ENCODE assay signal across 8 mouse cellular contexts in the genomic region with DNA sequence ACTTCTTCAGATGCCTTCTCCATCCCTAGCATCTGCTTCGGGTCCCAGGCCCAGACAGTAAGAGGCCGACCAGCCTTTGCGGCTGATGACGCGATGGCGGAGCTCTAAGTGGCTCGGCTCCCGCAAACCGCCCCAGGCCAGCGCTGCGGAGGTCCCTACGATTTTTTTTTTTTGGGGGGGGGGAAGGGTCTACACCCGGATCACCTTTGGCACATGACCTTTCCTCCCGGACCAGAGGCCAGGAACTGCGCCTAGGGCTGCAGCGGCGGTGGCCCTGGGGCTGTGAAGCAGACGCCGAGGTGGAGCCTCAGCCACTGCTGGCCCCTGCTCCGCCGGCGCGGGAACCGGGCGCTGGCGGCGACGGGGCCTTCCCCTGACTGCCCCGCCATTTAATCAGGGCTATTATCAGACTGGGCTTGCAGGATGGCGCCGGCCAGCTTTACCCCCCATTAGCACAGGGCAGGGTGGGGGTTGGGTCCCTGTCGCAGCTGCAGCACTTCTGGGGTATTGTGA. TPM values are rescaled to one million over a fixed set of nuclear protein-coding genes. Genes with fewer than 3 reads are reported as not detected.
DNase-seq lines count a peak whose midpoint lies in the region; ATAC-seq and TF ChIP-seq lines count a peak whose summit lies in the region.

No protein-coding gene starts in this region.

- peak overlapping the region; percentile 60 for H3K4me2 ChIP-seq in kidney, postnatal 0 days (ENCODE audit: low read length)
- peak overlapping the region; percentile 72 for H3K4me2 ChIP-seq in intestine, embryonic 15.5 days (replicated peaks)
- peak overlapping the region; percentile 58 for H3K4me2 ChIP-seq in neural tube, embryonic 13.5 days

- no peak for TF ChIP-seq CTCF in kidney, postnatal 0 days (IDR thresholded peaks at IDR 0.05; ENCODE audit: low read depth)
- no peak for TF ChIP-seq CTCF in embryonic fibroblast, embryonic 13.5 days (IDR thresholded peaks at IDR 0.05; ENCODE audit: borderline replicate concordance, insufficient read depth, low read length)

- H3K9me3 ChIP-seq in kidney, postnatal 0 days (replicated peaks; ENCODE audit: low read length), result no peaks in the 10 kb centered on the region
- H3K9me3 ChIP-seq in intestine, embryonic 15.5 days, result no peaks in the 10 kb centered on the region
- no peaks in the 10 kb centered on the region for H3K9me3 ChIP-seq in neural tube, embryonic 13.5 days

- WGBS in kidney, postnatal 0 days, result 0% methylated on average over 31 of the region's 32 CpGs
- under 1% methylated on average over 32 of the region's 32 CpGs for WGBS in intestine, embryonic 15.5 days
- under 1% methylated on average over 32 of the region's 32 CpGs for WGBS in neural tube, embryonic 13.5 days

- peaks cover 69% of the 10 kb centered on the region for H3K27me3 ChIP-seq in kidney, postnatal 0 days (ENCODE audit: insufficient read depth, low read length)
- H3K27me3 ChIP-seq in intestine, embryonic 15.5 days (replicated peaks), result peaks cover 65% of the 10 kb centered on the region
- H3K27me3 ChIP-seq in neural tube, embryonic 13.5 days, result peaks cover 84% of the 10 kb centered on the region

- DNase-seq in kidney, postnatal 0 days (ENCODE audit: low spot score), result no peak
- no peak for DNase-seq in kidney, adult 9 months
- DNase-seq in right cerebral cortex, postnatal 4 days, result no peak
- DNase-seq in urinary bladder, postnatal 25 days (ENCODE audit: low spot score), result no peak
- DNase-seq in gastrocnemius, postnatal 10 days, result no peak

- no peak overlapping the region for H3K9ac ChIP-seq in kidney, postnatal 0 days (ENCODE audit: low read depth, low read length)
- H3K9ac ChIP-seq in intestine, embryonic 15.5 days, result no peak overlapping the region
- H3K9ac ChIP-seq in neural tube, embryonic 13.5 days, result no peak overlapping the region

- H3K27ac ChIP-seq in kidney, postnatal 0 days, result no peak overlapping the region
- no peak overlapping the region for H3K27ac ChIP-seq in embryonic fibroblast, embryonic 13.5 days (ENCODE audit: insufficient read depth, low read length)
- no peak overlapping the region for H3K27ac ChIP-seq in intestine, embryonic 15.5 days
- no peak overlapping the region for H3K27ac ChIP-seq in neural tube, embryonic 13.5 days (replicated peaks)

- no peaks in the 10 kb centered on the region for H3K36me3 ChIP-seq in kidney, postnatal 0 days (ENCODE audit: insufficient read depth, low read length)
- H3K36me3 ChIP-seq in intestine, embryonic 15.5 days, result no peaks in the 10 kb centered on the region
- no peaks in the 10 kb centered on the region for H3K36me3 ChIP-seq in neural tube, embryonic 13.5 days

- H3K4me1 ChIP-seq in kidney, postnatal 0 days (replicated peaks; ENCODE audit: insufficient read depth, low read length), result no peaks in the 10 kb centered on the region
- H3K4me1 ChIP-seq in embryonic fibroblast, embryonic 13.5 days (ENCODE audit: control insufficient read depth, insufficient read depth, low read length), result no peaks in the 10 kb centered on the region
- H3K4me1 ChIP-seq in intestine, embryonic 15.5 days (replicated peaks), result peaks cover 14% of the 10 kb centered on the region; the same call in 1 of the 2 replicates
- H3K4me1 ChIP-seq in neural tube, embryonic 13.5 days (replicated peaks), result peaks cover 23% of the 10 kb centered on the region

- peak; percentile 68 for ATAC-seq in kidney, postnatal 0 days (replicated peaks; ENCODE audit: low FRiP score, low read depth)
- peak; percentile 76 for ATAC-seq in intestine, embryonic 15.5 days
- ATAC-seq in neural tube, embryonic 13.5 days (ENCODE audit: low read depth), result peak; percentile 75

- no peak for TF ChIP-seq POLR2A in embryonic fibroblast, embryonic 13.5 days (IDR thresholded peaks at IDR 0.05; ENCODE audit: low read depth, low read length)

- peak overlapping the region; percentile 16 for H3K4me3 ChIP-seq in kidney, postnatal 0 days (replicated peaks; ENCODE audit: low read depth, low read length)
- H3K4me3 ChIP-seq in embryonic fibroblast, embryonic 13.5 days (ENCODE audit: insufficient read depth, low read length), result peak overlapping the region; percentile 9; the same call in 1 of the 2 replicates
- H3K4me3 ChIP-seq in intestine, embryonic 15.5 days (replicated peaks), result peak overlapping the region; percentile 32
- peak overlapping the region; percentile 31 for H3K4me3 ChIP-seq in neural tube, embryonic 13.5 days

RNA-seq across cellular contexts. Expression of gene Tbx20, which starts 6.9 kb away (rescaled TPM):
- polyA plus RNA-seq in kidney, postnatal 0 days (2015; fragmentation: Nextera tagmentation; extraction: Ambion mirVana), result not detected in 2 replicates
- 0.38 and 0.39 TPM in 2 replicates for polyA plus RNA-seq in embryonic fibroblast, embryonic 13.5 days (2011; ENCODE audit: insufficient read length, low read depth, missing spikeins)
- 0.35 and 0.45 TPM in 2 replicates for polyA plus RNA-seq in intestine, embryonic 15.5 days (2015; fragmentation: Nextera tagmentation; extraction: Ambion mirVana)
- polyA plus RNA-seq in neural tube, embryonic 13.5 days (2015; fragmentation: Nextera tagmentation; extraction: Ambion mirVana), result 0.15 and 0.44 TPM in 2 replicates
- not detected for total RNA-seq in gastrocnemius, postnatal 10 days (2021)
